Mouse (Mus musculus) brain, embryonic 18.5 days (tissue): Measurements from ENCODE around the gene Tead3.
"Not testable (repeated sequence)": the region's sequence is repeated elsewhere in the genome, so short reads cannot be mapped to it uniquely, and the experiment has no call there.

Experiments
- DNase-seq: peaks from one replicate; pipeline ENCODE4 v3.0.0-alpha.2; 2012; ENCODE audit warnings: low read depth, low spot score

Tead3 gene

GRCm38 (mm10) chr17:28360531-28361277, 10.1 kb upstream of the Tead3 start:
- DNase-seq, result no peak

GRCm38 (mm10) chr17:28358576-28359261, 8.1 kb upstream of the Tead3 start:
- not testable (repeated sequence) for DNase-seq

GRCm38 (mm10) chr17:28355871-28356270, 5.3 kb upstream of the Tead3 start:
- no peak for DNase-seq

GRCm38 (mm10) chr17:28352018-28352417, 1.4 kb upstream of the Tead3 start:
- DNase-seq, result no peak

GRCm38 (mm10) chr17:28351353-28351890, 805 bp upstream of the Tead3 start:
- no peak for DNase-seq

- no peak for DNase-seq
These were observed 634 bp downstream of the Tead3 start for GRCm38 (mm10) chr17:28349901-28350465.

GRCm38 (mm10) chr17:28349264-28349880, 1.2 kb downstream of the Tead3 start:
- DNase-seq, result no peak

- no peak for DNase-seq
These were observed 2.4 kb downstream of the Tead3 start for GRCm38 (mm10) chr17:28348211-28348610.

- DNase-seq, result no peak
These were observed 3.3 kb downstream of the Tead3 start for GRCm38 (mm10) chr17:28347327-28347726.

- DNase-seq, result no peak
These were observed 4.7 kb downstream of the Tead3 start for GRCm38 (mm10) chr17:28345882-28346281.

- no peak for DNase-seq
These were observed 5.3 kb downstream of the Tead3 start for GRCm38 (mm10) chr17:28345271-28345721.

- DNase-seq, result no peak
These were observed 5.9 kb downstream of the Tead3 start for GRCm38 (mm10) chr17:28344670-28345069.

GRCm38 (mm10) chr17:28344050-28344607, 6.5 kb downstream of the Tead3 start:
- no peak for DNase-seq

- no peak for DNase-seq
These were observed 9.5 kb downstream of the Tead3 start for GRCm38 (mm10) chr17:28341091-28341490.

- DNase-seq, result no peak
These were observed 10.0 kb downstream of the Tead3 start for GRCm38 (mm10) chr17:28340578-28340977.

- DNase-seq, result no peak
These were observed 13.1 kb downstream of the Tead3 start for GRCm38 (mm10) chr17:28337547-28337946.

- no peak for DNase-seq
These were observed 15.3 kb downstream of the Tead3 start for GRCm38 (mm10) chr17:28335267-28335666.

- no peak for DNase-seq
These were observed 17.6 kb downstream of the Tead3 start for GRCm38 (mm10) chr17:28332915-28333546.

GRCm38 (mm10) chr17:28332113-28332914, 18.3 kb downstream of the Tead3 start:
- DNase-seq, result no peak
